Comparison of ENCODE assay signal across 17 mouse cellular contexts in the genomic region with DNA sequence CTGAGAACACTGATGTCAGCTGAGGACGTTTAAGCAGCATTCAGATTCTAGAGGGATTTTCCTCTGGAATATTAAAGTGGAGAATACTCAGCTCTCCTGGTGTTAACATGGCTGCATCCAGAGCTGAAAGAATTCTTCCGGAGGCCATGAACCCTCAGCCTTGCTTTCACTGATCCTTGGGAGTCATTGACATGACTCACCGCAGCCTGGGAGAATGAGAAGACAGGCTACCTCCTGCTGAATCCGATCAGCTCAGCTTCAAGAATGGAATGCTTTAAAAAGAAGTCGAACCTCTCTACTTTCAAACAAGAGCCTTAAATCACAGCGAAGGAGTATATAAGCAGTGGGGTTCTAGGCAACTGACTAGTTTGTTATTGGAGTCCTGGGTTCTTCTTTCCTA. TPM values are rescaled to one million over a fixed set of nuclear protein-coding genes. Genes with fewer than 3 reads are reported as not detected.
"Had no signal": no experiment of that assay in that cellular context is flagged by ENCODE, and none has a peak within 500 bp of the region (broad histone marks: within the 10 kb centered on the region; RNA-seq: fewer than 3 reads in every experiment).

No protein-coding gene starts in this region.

- H3K27ac ChIP-seq: kidney, postnatal 0 days; limb, embryonic 12.5 days; liver, embryonic 13.5 days; lung, embryonic 15.5 days; midbrain, embryonic 13.5 days; neural tube, embryonic 13.5 days had no signal

- H3K9ac ChIP-seq: limb, embryonic 12.5 days; liver, embryonic 13.5 days; liver, postnatal 0 days; lung, embryonic 15.5 days; midbrain, embryonic 13.5 days; neural tube, embryonic 13.5 days had no signal

- H3K9me3 ChIP-seq: limb, embryonic 12.5 days; liver, embryonic 13.5 days; lung, embryonic 15.5 days; midbrain, embryonic 13.5 days; neural tube, embryonic 13.5 days had no signal

- DNase-seq: kidney, postnatal 36 days; layer of hippocampus, adult 9-11 months; liver; liver, embryonic 13.5 days; liver, postnatal 0 days; lung, postnatal 14 days; right cerebral cortex, postnatal 4 days; thymus, postnatal 4 days had no signal

- H3K4me2 ChIP-seq: limb, embryonic 12.5 days; liver, embryonic 13.5 days; lung, embryonic 15.5 days; midbrain, embryonic 13.5 days; neural tube, embryonic 13.5 days had no signal

- H3K4me3 ChIP-seq: limb, embryonic 12.5 days; liver, embryonic 13.5 days; lung, embryonic 15.5 days; midbrain, embryonic 13.5 days; neural tube, embryonic 13.5 days had no signal

- ATAC-seq: liver, postnatal 0 days; midbrain, embryonic 13.5 days had no signal

- H3K36me3 ChIP-seq: limb, embryonic 12.5 days; liver, embryonic 13.5 days; midbrain, embryonic 13.5 days; neural tube, embryonic 13.5 days had no signal

- H3K4me1 ChIP-seq: limb, embryonic 12.5 days; lung, embryonic 15.5 days had no signal

- H3K27me3 ChIP-seq: limb, embryonic 12.5 days; liver, embryonic 13.5 days; lung, embryonic 15.5 days had no signal

RNA-seq across cellular contexts. Expression of gene A730049H05Rik, which starts 5.7 kb away (rescaled TPM):
- total RNA-seq: left cerebral cortex, postnatal 36 days; megakaryocyte-erythroid progenitor cell, adult 5-6 weeks had no signal
- polyA plus RNA-seq: liver, postnatal 0 days had no signal

RNA-seq across cellular contexts. Expression of gene Gm15737, which starts 47.2 kb away (rescaled TPM):
- total RNA-seq: layer of hippocampus, adult 18-20 months; left cerebral cortex, postnatal 36 days; megakaryocyte-erythroid progenitor cell, adult 5-6 weeks had no signal
- polyA plus RNA-seq: liver, embryonic 13.5 days; liver, postnatal 0 days; midbrain, embryonic 13.5 days; neural tube, embryonic 13.5 days; spleen, adult 2 months had no signal
